Mouse (Mus musculus): ENCODE results near the gene Mrgprf. TPM values are rescaled to one million over a fixed set of nuclear protein-coding genes. Genes with fewer than 3 reads are reported as not detected.

Gene Mrgprf
- polyA plus RNA-seq, 2 experiments, result 7.0 to 8.4 TPM

DNA sequence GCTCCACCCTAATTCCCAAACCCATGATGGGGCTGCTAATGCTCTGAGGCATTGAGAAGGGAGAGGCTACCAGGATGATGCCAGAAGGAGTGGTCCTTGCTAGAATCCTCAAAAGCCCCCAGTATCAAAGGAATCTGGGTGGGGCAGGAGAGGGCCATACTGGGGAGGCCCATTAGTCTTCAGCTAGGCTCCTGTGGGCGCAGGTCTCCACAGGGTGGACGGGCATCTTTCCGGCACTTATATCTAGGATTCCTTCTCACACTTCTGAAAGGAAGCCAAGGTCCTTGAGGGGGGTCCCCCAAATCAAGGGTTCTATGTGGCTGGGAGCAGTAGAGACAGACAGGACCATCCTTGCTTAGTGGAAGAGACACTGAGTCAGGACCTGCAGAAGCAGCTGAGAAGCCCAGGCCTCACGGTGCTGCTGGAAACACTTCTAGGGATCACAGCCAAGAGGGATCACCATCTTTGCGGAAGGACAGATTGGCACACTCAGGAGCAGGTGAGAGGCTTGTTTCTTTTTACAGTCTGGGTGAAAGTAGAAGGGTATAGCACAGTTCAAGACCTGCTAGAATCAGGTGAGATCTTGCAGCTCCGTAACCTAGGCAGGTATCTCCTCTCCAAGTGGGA lies 14.3 kb downstream of the Mrgprf start, which contains the start of gene Mrgprd:
Mrgprd (plus strand) TSS at position 51 of the 627 bp plus-strand sequence.
- Histone ChIP-seq H3K4me1 (ENCODE audit: control insufficient read depth, insufficient read depth, low read length) (no peaks in the 10 kb centered on the region), H3K27ac (replicated peaks; ENCODE audit: low read depth, low read length) (no peak within 1 kb of the TSS), H3K9me3 (ENCODE audit: control insufficient read depth, low read length) (no peaks in the 10 kb centered on the region), H3K27me3 (ENCODE audit: control insufficient read depth, insufficient read depth, low read length) (no peaks in the 10 kb centered on the region), H3K4me3 (replicated peaks; ENCODE audit: low read length) (no peak within 1 kb of the TSS), H3K9ac (ENCODE audit: low read depth, low read length, severe bottlenecking) (no peak within 1 kb of the TSS; the same call in 1 of the 2 replicates), H3K36me3 (ENCODE audit: control insufficient read depth, insufficient read depth, low read length) (no peaks in the 10 kb centered on the region), H3K4me2 (replicated peaks; ENCODE audit: low read depth, low read length, severe bottlenecking) (no peak within 1 kb of the TSS)
- TF ChIP-seq POLR2A (IDR thresholded peaks at IDR 0.05; ENCODE audit: borderline replicate concordance, extremely low read depth, insufficient read depth, insufficient read length), result no peak
- ATAC-seq (ENCODE audit: low FRiP score, low read depth), result no peak
- 91% methylated on average over 6 of the region's 6 CpGs for WGBS
- no peak for DNase-seq (ENCODE audit: low spot score)

DNA sequence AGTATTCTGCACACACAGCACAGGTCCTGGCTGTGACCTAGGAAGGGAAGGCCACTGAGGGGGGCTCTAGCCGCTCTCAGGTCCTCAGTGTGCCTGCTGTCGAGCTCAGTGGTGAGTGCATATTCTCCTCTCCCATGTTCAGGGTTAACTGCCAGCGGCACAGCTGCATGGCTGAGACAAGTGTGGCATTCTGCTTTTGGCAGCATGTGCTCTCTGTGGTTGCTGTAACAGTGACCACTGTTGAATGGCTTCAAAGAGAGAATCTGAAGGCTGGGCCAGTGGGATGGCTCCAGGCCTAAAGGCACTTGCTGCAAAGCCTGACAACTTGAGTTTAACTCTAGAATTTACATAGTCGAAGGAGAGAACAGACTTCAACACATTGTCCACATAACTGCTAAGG lies 16.9 kb downstream of the Mrgprf start:
- DNase-seq (ENCODE audit: low spot score) (no peak), ATAC-seq (ENCODE audit: low FRiP score, low read depth) (no peak)
- H3K27me3 ChIP-seq (ENCODE audit: control insufficient read depth, insufficient read depth, low read length), result no peaks in the 10 kb centered on the region
- WGBS, result 76% methylated on average over 4 of the region's 4 CpGs
- H3K4me2 ChIP-seq (replicated peaks; ENCODE audit: low read depth, low read length, severe bottlenecking), result no peak overlapping the region
- H3K4me1 ChIP-seq (ENCODE audit: control insufficient read depth, insufficient read depth, low read length), result no peaks in the 10 kb centered on the region
- no peak overlapping the region for H3K27ac ChIP-seq (replicated peaks; ENCODE audit: low read depth, low read length)
- no peak overlapping the region for H3K4me3 ChIP-seq (replicated peaks; ENCODE audit: low read length)
- H3K9ac ChIP-seq (ENCODE audit: low read depth, low read length, severe bottlenecking), result no peak overlapping the region
- no peaks in the 10 kb centered on the region for H3K36me3 ChIP-seq (ENCODE audit: control insufficient read depth, insufficient read depth, low read length)
- no peak for TF ChIP-seq POLR2A (IDR thresholded peaks at IDR 0.05; ENCODE audit: borderline replicate concordance, extremely low read depth, insufficient read depth, insufficient read length)
- no peaks in the 10 kb centered on the region for H3K9me3 ChIP-seq (ENCODE audit: control insufficient read depth, low read length)

DNA sequence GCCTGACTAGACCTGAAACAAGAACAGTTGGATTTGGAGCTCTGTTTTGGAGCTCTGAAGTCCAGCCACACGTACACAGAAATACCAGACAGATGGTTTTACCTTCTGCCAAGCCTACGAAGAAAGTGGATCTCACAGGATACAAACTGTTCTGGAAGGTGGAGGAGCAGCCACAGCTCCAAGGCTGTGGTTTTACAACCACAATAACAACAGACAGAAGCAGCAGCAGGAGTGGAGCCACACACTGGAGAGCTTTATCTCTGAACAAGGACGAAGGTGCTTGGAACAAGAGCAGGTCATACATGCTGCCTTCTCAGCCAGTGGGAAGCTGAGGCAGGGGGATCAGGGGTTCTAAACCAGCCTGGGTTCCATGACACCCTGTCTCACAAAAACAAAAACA lies 18.9 kb downstream of the Mrgprf start:
- no peaks in the 10 kb centered on the region for H3K27me3 ChIP-seq (ENCODE audit: control insufficient read depth, insufficient read depth, low read length)
- H3K36me3 ChIP-seq (ENCODE audit: control insufficient read depth, insufficient read depth, low read length), result no peaks in the 10 kb centered on the region

DNA sequence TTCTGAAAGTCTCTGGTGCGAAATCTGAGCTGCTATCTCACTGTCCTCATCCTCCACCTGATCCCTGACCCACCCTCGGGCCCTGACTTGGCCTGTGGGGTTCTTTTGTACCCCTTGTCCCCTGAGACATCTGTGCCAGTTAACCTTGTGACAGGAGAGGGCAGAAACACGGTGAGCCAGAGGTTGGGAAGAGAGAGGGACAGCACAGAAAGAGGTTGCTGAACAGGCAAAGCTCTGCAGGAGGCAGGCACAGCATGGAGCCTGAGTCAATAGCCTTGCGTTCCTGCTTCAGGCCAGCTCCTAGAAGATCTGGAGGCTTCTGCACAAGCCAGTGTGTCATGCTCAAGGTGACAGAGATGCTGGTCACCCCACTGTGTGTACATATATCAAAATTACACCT lies 23.0 kb downstream of the Mrgprf start:
- ATAC-seq (ENCODE audit: low FRiP score, low read depth) (no peak), DNase-seq (ENCODE audit: low spot score) (no peak)
- Histone ChIP-seq H3K9ac (ENCODE audit: low read depth, low read length, severe bottlenecking) (no peak overlapping the region), H3K4me3 (replicated peaks; ENCODE audit: low read length) (no peak overlapping the region), H3K27ac (replicated peaks; ENCODE audit: low read depth, low read length) (no peak overlapping the region), H3K4me2 (replicated peaks; ENCODE audit: low read depth, low read length, severe bottlenecking) (no peak overlapping the region), H3K27me3 (ENCODE audit: control insufficient read depth, insufficient read depth, low read length) (no peaks in the 10 kb centered on the region), H3K9me3 (ENCODE audit: control insufficient read depth, low read length) (no peaks in the 10 kb centered on the region), H3K4me1 (ENCODE audit: control insufficient read depth, insufficient read depth, low read length) (no peaks in the 10 kb centered on the region), H3K36me3 (ENCODE audit: control insufficient read depth, insufficient read depth, low read length) (no peaks in the 10 kb centered on the region)
- no peak for TF ChIP-seq POLR2A (IDR thresholded peaks at IDR 0.05; ENCODE audit: borderline replicate concordance, extremely low read depth, insufficient read depth, insufficient read length)
- WGBS, result 34% methylated on average over 4 of the region's 4 CpGs

More for the DNA sequence above, 18.9 kb downstream of the Mrgprf start:
- H3K4me1 ChIP-seq (ENCODE audit: control insufficient read depth, insufficient read depth, low read length), result no peaks in the 10 kb centered on the region
- no peak overlapping the region for H3K9ac ChIP-seq (ENCODE audit: low read depth, low read length, severe bottlenecking)
- DNase-seq (ENCODE audit: low spot score) (no peak), ATAC-seq (ENCODE audit: low FRiP score, low read depth) (no peak)
- H3K4me2 ChIP-seq (replicated peaks; ENCODE audit: low read depth, low read length, severe bottlenecking), result no peak overlapping the region
- no peak overlapping the region for H3K27ac ChIP-seq (replicated peaks; ENCODE audit: low read depth, low read length)
- WGBS, result 46% methylated on average over 3 of the region's 3 CpGs
- no peak for TF ChIP-seq POLR2A (IDR thresholded peaks at IDR 0.05; ENCODE audit: borderline replicate concordance, extremely low read depth, insufficient read depth, insufficient read length)
- H3K9me3 ChIP-seq (ENCODE audit: control insufficient read depth, low read length), result no peaks in the 10 kb centered on the region
- no peak overlapping the region for H3K4me3 ChIP-seq (replicated peaks; ENCODE audit: low read length)

DNA sequence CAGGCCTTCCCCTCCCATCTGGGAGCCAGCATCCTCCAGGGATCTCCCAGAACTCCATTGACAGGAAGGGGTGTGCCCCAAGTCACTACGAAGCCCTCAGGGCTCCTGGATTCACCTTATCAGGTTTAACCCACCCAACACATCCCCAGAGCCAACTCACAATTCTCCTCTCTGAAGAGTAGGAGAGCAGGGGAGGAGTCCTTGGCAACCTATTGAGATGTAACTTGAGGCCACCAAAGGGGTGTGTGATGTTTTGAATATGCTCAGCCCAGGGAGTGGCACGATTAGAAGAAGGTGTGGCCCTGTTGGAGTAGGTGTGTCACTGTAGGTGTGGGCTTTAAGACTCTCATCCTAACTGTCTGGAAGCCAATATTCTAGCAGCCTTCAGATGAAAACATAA lies 25.1 kb downstream of the Mrgprf start:
- Histone ChIP-seq H3K27me3 (ENCODE audit: control insufficient read depth, insufficient read depth, low read length) (no peaks in the 10 kb centered on the region), H3K27ac (replicated peaks; ENCODE audit: low read depth, low read length) (no peak overlapping the region), H3K9me3 (ENCODE audit: control insufficient read depth, low read length) (no peaks in the 10 kb centered on the region), H3K9ac (ENCODE audit: low read depth, low read length, severe bottlenecking) (no peak overlapping the region), H3K4me1 (ENCODE audit: control insufficient read depth, insufficient read depth, low read length) (peaks cover 17% of the 10 kb centered on the region), H3K4me3 (replicated peaks; ENCODE audit: low read length) (no peak overlapping the region), H3K4me2 (replicated peaks; ENCODE audit: low read depth, low read length, severe bottlenecking) (no peak overlapping the region), H3K36me3 (ENCODE audit: control insufficient read depth, insufficient read depth, low read length) (no peaks in the 10 kb centered on the region)
- DNase-seq (ENCODE audit: low spot score) (no peak), ATAC-seq (ENCODE audit: low FRiP score, low read depth) (no peak)
- TF ChIP-seq POLR2A (IDR thresholded peaks at IDR 0.05; ENCODE audit: borderline replicate concordance, extremely low read depth, insufficient read depth, insufficient read length), result no peak
- WGBS, result 53% methylated on average over 2 of the region's 2 CpGs

Measured in limb, embryonic 14.5 days (tissue).